Mouse (Mus musculus): Measurements from ENCODE around the gene Ccm2l. TPM values are rescaled to one million over a fixed set of nuclear protein-coding genes. Genes with fewer than 3 reads are reported as not detected.
A peak's percentile ranks its signal among the peaks of the same experiment; 100 is the strongest.

Gene Ccm2l
- total RNA-seq, 2 experiments from 2014 or later, result 4.3 to 4.5 TPM

- intact Hi-C loops (cut with DNase I), result no loop called here
- DNase-seq, result no peak
These were observed 14.7 kb upstream of the Ccm2l start for GRCm38 (mm10) chr2:153051095-153051494.

GRCm38 (mm10) chr2:153051537-153051936, 14.2 kb upstream of the Ccm2l start:
- no peak for DNase-seq
- intact Hi-C loops (cut with DNase I), result no loop called here

- no peak for DNase-seq
- intact Hi-C loops (cut with DNase I), result no loop called here
These were observed 12.9 kb upstream of the Ccm2l start for GRCm38 (mm10) chr2:153052700-153053351.

- DNase-seq, result no peak
- intact Hi-C loops (cut with DNase I), result no loop called here
These were observed 11.9 kb upstream of the Ccm2l start for GRCm38 (mm10) chr2:153053896-153054295.

- intact Hi-C loops (cut with DNase I), result no loop called here
- DNase-seq, result no peak
These were observed 10.4 kb upstream of the Ccm2l start for GRCm38 (mm10) chr2:153055270-153055920.

- no peak for DNase-seq
- intact Hi-C loops (cut with DNase I), result no loop called here
These were observed 7.4 kb upstream of the Ccm2l start for GRCm38 (mm10) chr2:153058365-153058764.

GRCm38 (mm10) chr2:153060216-153060615, 5.5 kb upstream of the Ccm2l start:
- no peak for DNase-seq
- intact Hi-C loops (cut with DNase I), result no loop called here

GRCm38 (mm10) chr2:153063394-153063793, 2.4 kb upstream of the Ccm2l start:
- intact Hi-C loops (cut with DNase I), result no loop called here
- DNase-seq, result no peak

- intact Hi-C loops (cut with DNase I), result no loop called here
- DNase-seq, result no peak
These were observed 1.4 kb upstream of the Ccm2l start for GRCm38 (mm10) chr2:153064190-153064970.

- intact Hi-C loops (cut with DNase I), result no loop called here
- no peak for DNase-seq
These were observed 1.2 kb downstream of the Ccm2l start for GRCm38 (mm10) chr2:153066991-153067390.

- DNase-seq, result no peak
- intact Hi-C loops (cut with DNase I), result no loop called here
These were observed 5.2 kb downstream of the Ccm2l start for GRCm38 (mm10) chr2:153070762-153071490.

- DNase-seq, result no peak
- intact Hi-C loops (cut with DNase I), result no loop called here
These were observed 5.9 kb downstream of the Ccm2l start for GRCm38 (mm10) chr2:153071491-153072184.

- intact Hi-C loops (cut with DNase I), result no loop called here
- no peak for DNase-seq
These were observed 8.9 kb downstream of the Ccm2l start for GRCm38 (mm10) chr2:153074651-153075050.

- intact Hi-C loops (cut with DNase I), result no loop called here
- DNase-seq, result no peak
These were observed 10.2 kb downstream of the Ccm2l start for GRCm38 (mm10) chr2:153075961-153076360.

- intact Hi-C loops (cut with DNase I), result no loop called here
- peak; percentile 50 to 66 for DNase-seq
These were observed 15.2 kb downstream of the Ccm2l start for GRCm38 (mm10) chr2:153080841-153081523.

GRCm38 (mm10) chr2:153081866-153082265, 16.1 kb downstream of the Ccm2l start:
- intact Hi-C loops (cut with DNase I), result no loop called here
- DNase-seq, result no peak

- intact Hi-C loops (cut with DNase I), result no loop called here
These were observed 17.5 kb downstream of the Ccm2l start for GRCm38 (mm10) chr2:153083275-153083674.

GRCm38 (mm10) chr2:153083824-153084223, 18.1 kb downstream of the Ccm2l start:
- intact Hi-C loops (cut with DNase I), result no loop called here
- DNase-seq, result no peak

More at GRCm38 (mm10) chr2:153083275-153083674, 17.5 kb downstream of the Ccm2l start:
- DNase-seq, result no peak

GRCm38 (mm10) chr2:153084261-153084976, 18.7 kb downstream of the Ccm2l start:
- no peak for DNase-seq
- intact Hi-C loops (cut with DNase I), result no loop called here

Measured in gastrocnemius, postnatal 36 days (tissue).